10 mouse cellular contexts compared by ENCODE assay signal in genomic region chr6:28419673-28420072, GRCm38 (mm10). TPM values are rescaled to one million over a fixed set of nuclear protein-coding genes. Genes with fewer than 3 reads are reported as not detected.
DNase-seq lines count a peak whose midpoint lies in the region; ATAC-seq and TF ChIP-seq lines count a peak whose summit lies in the region.
"Had no signal": no experiment of that assay in that cellular context is flagged by ENCODE, and none has a peak within 500 bp of the region (broad histone marks: within the 10 kb centered on the region; RNA-seq: fewer than 3 reads in every experiment).

No protein-coding gene starts in this region.

- no peak overlapping the region for H3K9ac ChIP-seq in limb, embryonic 12.5 days (replicated peaks)
- H3K9ac ChIP-seq in hindbrain, postnatal 0 days (replicated peaks; ENCODE audit: low read length): no peak overlapping the region

- peaks cover 47% of the 10 kb centered on the region for H3K36me3 ChIP-seq in limb, embryonic 12.5 days
- peaks cover 47% of the 10 kb centered on the region for H3K36me3 ChIP-seq in limb, embryonic 10.5 days
- peaks cover 21% of the 10 kb centered on the region for H3K36me3 ChIP-seq in hindbrain, postnatal 0 days (ENCODE audit: insufficient read depth, low read length)
- H3K36me3 ChIP-seq in myocyte (ENCODE audit: control insufficient read depth, insufficient read depth): no peaks in the 10 kb centered on the region

- H3K4me3 ChIP-seq in cerebellum, adult 2 months (replicated peaks; ENCODE audit: insufficient read depth, low read depth, low read length): peak overlapping the region; percentile 13
- H3K4me3 ChIP-seq in limb, embryonic 12.5 days (replicated peaks): no peak overlapping the region; the same call in 1 of the 2 replicates
- H3K4me3 ChIP-seq in limb, embryonic 10.5 days: no peak overlapping the region
- H3K4me3 ChIP-seq in hindbrain, postnatal 0 days (ENCODE audit: low read length): no peak overlapping the region
- H3K4me3 ChIP-seq in myocyte: peak overlapping the region; percentile 82

- no peak for TF ChIP-seq CTCF in cerebellum, adult 2 months (IDR thresholded peaks at IDR 0.05; ENCODE audit: borderline replicate concordance, insufficient read depth, low read depth, low read length)
- no peak for TF ChIP-seq CTCF in hindbrain, postnatal 0 days (IDR thresholded peaks at IDR 0.05; ENCODE audit: low read depth)

- WGBS in cerebellum, adult 2 months: 7% methylated on average over 2 of the region's 2 CpGs
- WGBS in limb, embryonic 12.5 days: 80% methylated on average over 2 of the region's 2 CpGs
- WGBS in limb, embryonic 10.5 days: 84% methylated on average over 2 of the region's 2 CpGs
- WGBS in hindbrain, postnatal 0 days: 61% methylated on average over 2 of the region's 2 CpGs

- peak; percentile 17 to 28 for DNase-seq in cerebellum, adult 2 months
- DNase-seq in cerebellum, postnatal 36 days: no peak
- no peak for DNase-seq in limb, embryonic 10.5 days (ENCODE audit: low spot score)
- DNase-seq in hindbrain, postnatal 0 days (ENCODE audit: low spot score): no peak
- no peak for DNase-seq in spleen, postnatal 10 days (ENCODE audit: low spot score in 2 of 2)
- no peak for DNase-seq in c-Kit-positive CD71-positive TER-119-positive erythroid progenitor cells, embryonic 14.5 days (ENCODE audit: low spot score)

- H3K4me1 ChIP-seq in cerebellum, adult 2 months (ENCODE audit: control insufficient read depth, insufficient read depth, low read length): peaks cover 19% of the 10 kb centered on the region
- H3K4me1 ChIP-seq in limb, embryonic 12.5 days (replicated peaks): peaks cover 29% of the 10 kb centered on the region
- peaks cover 35% of the 10 kb centered on the region for H3K4me1 ChIP-seq in limb, embryonic 10.5 days
- H3K4me1 ChIP-seq in hindbrain, postnatal 0 days (ENCODE audit: insufficient read depth, low read length): peaks cover 27% of the 10 kb centered on the region

- no peaks in the 10 kb centered on the region for H3K27me3 ChIP-seq in cerebellum, adult 2 months (ENCODE audit: control insufficient read depth, insufficient read depth, low read length)
- no peaks in the 10 kb centered on the region for H3K27me3 ChIP-seq in limb, embryonic 12.5 days
- no peaks in the 10 kb centered on the region for H3K27me3 ChIP-seq in limb, embryonic 10.5 days (ENCODE audit: low read depth, poor library complexity, severe bottlenecking)
- H3K27me3 ChIP-seq in hindbrain, postnatal 0 days (ENCODE audit: insufficient read depth, low read length): no peaks in the 10 kb centered on the region
- no peaks in the 10 kb centered on the region for H3K27me3 ChIP-seq in myocyte (ENCODE audit: control insufficient read depth, insufficient read depth, insufficient read length)

- peaks cover 29% of the 10 kb centered on the region for H3K79me2 ChIP-seq in myocyte (ENCODE audit: control insufficient read depth, insufficient read depth)

- H3K4me2 ChIP-seq in limb, embryonic 12.5 days: peak overlapping the region; percentile 95
- peak overlapping the region; percentile 96 for H3K4me2 ChIP-seq in hindbrain, postnatal 0 days (ENCODE audit: low read depth, low read length)
- peak overlapping the region; percentile 89 for H3K4me2 ChIP-seq in myocyte (ENCODE audit: low read depth)

- TF ChIP-seq POLR2A in cerebellum, adult 2 months (IDR thresholded peaks at IDR 0.05; ENCODE audit: borderline replicate concordance, insufficient read depth, low read length): no peak
- TF ChIP-seq POLR2A in myocyte (IDR thresholded peaks at IDR 0.05; ENCODE audit: insufficient read length, low read depth): no peak

- H3K27ac ChIP-seq in cerebellum, adult 2 months (ENCODE audit: insufficient read depth, low read length): no peak overlapping the region
- no peak overlapping the region for H3K27ac ChIP-seq in limb, embryonic 12.5 days
- no peak overlapping the region for H3K27ac ChIP-seq in limb, embryonic 10.5 days
- H3K27ac ChIP-seq in hindbrain, postnatal 0 days: no peak overlapping the region

- no peak overlapping the region for H3ac ChIP-seq in myocyte (ENCODE audit: control insufficient read depth, insufficient read length)

- no peak for ATAC-seq in limb, embryonic 12.5 days (ENCODE audit: insufficient number of reproducible peaks, insufficient read depth, low FRiP score, low TSS enrichment, low read depth)
- ATAC-seq in hindbrain, postnatal 0 days: no peak

- H3K9me3 ChIP-seq in limb, embryonic 12.5 days: no peaks in the 10 kb centered on the region; the same call in 1 of the 2 replicates
- no peaks in the 10 kb centered on the region for H3K9me3 ChIP-seq in limb, embryonic 10.5 days (replicated peaks)
- H3K9me3 ChIP-seq in hindbrain, postnatal 0 days (ENCODE audit: low read length): no peaks in the 10 kb centered on the region

TF ChIP-seq in myocyte, 11 proteins besides CTCF, POLR2A, EP300 and RAD21:
- TF ChIP-seq TCF3 (IDR thresholded peaks at IDR 0.05; ENCODE audit: insufficient read length, low read depth) (no peak), MYOD1 (IDR thresholded peaks at IDR 0.05; ENCODE audit: control insufficient read depth in 1 of 3, insufficient read length in 2 of 3, low read depth in 2 of 3) (peak in 1 of 3 experiments; percentile 23), E2F4 (IDR thresholded peaks at IDR 0.05; ENCODE audit: insufficient read depth) (no peak), TCF12 (IDR thresholded peaks at IDR 0.05; ENCODE audit: insufficient read depth, poor library complexity, severe bottlenecking) (no peak), USF1 (IDR thresholded peaks at IDR 0.05; ENCODE audit: low read depth) (no peak), REST (IDR thresholded peaks at IDR 0.05; ENCODE audit: insufficient read depth, insufficient read length) (no peak), SRF (IDR thresholded peaks at IDR 0.05; ENCODE audit: control insufficient read depth, insufficient read length, low read depth) (no peak)

RNA-seq across cellular contexts. Expression of gene Arf5, which starts 3.7 kb away (rescaled TPM):
- 344 and 372 TPM in 2 replicates for polyA plus RNA-seq in cerebellum, adult 2 months (2012; rRNA removed)
- 335 and 342 TPM in 2 replicates for polyA plus RNA-seq in limb, embryonic 12.5 days (2016; fragmentation: Nextera tagmentation; extraction: Ambion mirVana)
- polyA plus RNA-seq in limb, embryonic 10.5 days (2016; fragmentation: Nextera tagmentation; extraction: Ambion mirVana): 251 and 298 TPM in 2 replicates
- total RNA-seq in hindbrain, postnatal 0 days (2014; rRNA removed): 397 and 402 TPM in 2 replicates
- polyA plus RNA-seq in hindbrain, postnatal 0 days (2015; fragmentation: Nextera tagmentation; extraction: Ambion mirVana): 458 and 482 TPM in 2 replicates
- 209 TPM for polyA plus RNA-seq in myocyte (2012; fragmentation: generic; extraction: Trizol)

RNA-seq across cellular contexts. Expression of gene Fscn3, which starts 7.9 kb away (rescaled TPM):
- 0.08 and 0.11 TPM in 2 replicates for polyA plus RNA-seq in cerebellum, adult 2 months (2012; rRNA removed)
- polyA plus RNA-seq in limb, embryonic 12.5 days (2016; fragmentation: Nextera tagmentation; extraction: Ambion mirVana): not detected in 2 replicates
- polyA plus RNA-seq in limb, embryonic 10.5 days (2016; fragmentation: Nextera tagmentation; extraction: Ambion mirVana): not detected in 2 replicates
- total RNA-seq in hindbrain, postnatal 0 days (2014; rRNA removed): not detected in 2 replicates
- not detected in 2 replicates for polyA plus RNA-seq in hindbrain, postnatal 0 days (2015; fragmentation: Nextera tagmentation; extraction: Ambion mirVana)
- not detected for polyA plus RNA-seq in myocyte (2012; fragmentation: generic; extraction: Trizol)
- total RNA-seq: megakaryocyte progenitor cell, adult 5-6 weeks had no signal
- polyA plus RNA-seq: C2C12 had no signal

RNA-seq across cellular contexts. Expression of gene Gcc1, which starts 8.5 kb away (rescaled TPM):
- 12.4 and 13.0 TPM in 2 replicates for polyA plus RNA-seq in cerebellum, adult 2 months (2012; rRNA removed)
- polyA plus RNA-seq in limb, embryonic 12.5 days (2016; fragmentation: Nextera tagmentation; extraction: Ambion mirVana): 12.5 and 13.1 TPM in 2 replicates
- 8.3 and 10.7 TPM in 2 replicates for polyA plus RNA-seq in limb, embryonic 10.5 days (2016; fragmentation: Nextera tagmentation; extraction: Ambion mirVana)
- total RNA-seq in hindbrain, postnatal 0 days (2014; rRNA removed): 15.7 and 20.2 TPM in 2 replicates
- polyA plus RNA-seq in hindbrain, postnatal 0 days (2015; fragmentation: Nextera tagmentation; extraction: Ambion mirVana): 7.7 and 8.7 TPM in 2 replicates
- 6.7 TPM for polyA plus RNA-seq in myocyte (2012; fragmentation: generic; extraction: Trizol)

RNA-seq across cellular contexts. Expression of gene Zfp800, which starts 21.9 kb away (rescaled TPM):
- polyA plus RNA-seq in cerebellum, adult 2 months (2012; rRNA removed): 7.7 and 10.6 TPM in 2 replicates
- 14.0 and 17.7 TPM in 2 replicates for polyA plus RNA-seq in limb, embryonic 12.5 days (2016; fragmentation: Nextera tagmentation; extraction: Ambion mirVana)
- polyA plus RNA-seq in limb, embryonic 10.5 days (2016; fragmentation: Nextera tagmentation; extraction: Ambion mirVana): 10.5 and 12.2 TPM in 2 replicates
- total RNA-seq in hindbrain, postnatal 0 days (2014; rRNA removed): 14.5 and 18.4 TPM in 2 replicates
- polyA plus RNA-seq in hindbrain, postnatal 0 days (2015; fragmentation: Nextera tagmentation; extraction: Ambion mirVana): 21.4 and 21.8 TPM in 2 replicates
- 2.0 TPM for polyA plus RNA-seq in myocyte (2012; fragmentation: generic; extraction: Trizol)

RNA-seq across cellular contexts. Expression of gene Pax4, which starts 29.5 kb away (rescaled TPM):
- polyA plus RNA-seq in cerebellum, adult 2 months (2012; rRNA removed): not detected in 2 replicates
- polyA plus RNA-seq in limb, embryonic 12.5 days (2016; fragmentation: Nextera tagmentation; extraction: Ambion mirVana): not detected in 2 replicates
- polyA plus RNA-seq in limb, embryonic 10.5 days (2016; fragmentation: Nextera tagmentation; extraction: Ambion mirVana): not detected in 2 replicates
- not detected in 2 replicates for total RNA-seq in hindbrain, postnatal 0 days (2014; rRNA removed)
- polyA plus RNA-seq in hindbrain, postnatal 0 days (2015; fragmentation: Nextera tagmentation; extraction: Ambion mirVana): 0.20 and 0.23 TPM in 2 replicates
- polyA plus RNA-seq in myocyte (2012; fragmentation: generic; extraction: Trizol): not detected
- total RNA-seq: megakaryocyte progenitor cell, adult 5-6 weeks had no signal
- polyA plus RNA-seq: C2C12 had no signal

Comparison
In these comparisons a context has a peak if more than half of its experiments do, and no peak if none do; other contexts are left out.
1. DNase-seq: peak in cerebellum, adult 2 months (2 of 2); none in cerebellum, postnatal 36 days (0 of 2), limb, embryonic 10.5 days (single experiment), hindbrain, postnatal 0 days (single experiment), spleen, postnatal 10 days (0 of 2) and c-Kit-positive CD71-positive TER-119-positive erythroid progenitor cells, embryonic 14.5 days (single experiment).
2. H3K4me3 ChIP-seq: peak in cerebellum, adult 2 months (single experiment) and myocyte (single experiment); none in limb, embryonic 12.5 days (single experiment), limb, embryonic 10.5 days (single experiment) and hindbrain, postnatal 0 days (single experiment).
3. Peak in every context shown above with its lines, with median percentiles within 50 percentile points of each other: H3K4me2 ChIP-seq.